Mouse (Mus musculus): ENCODE results near the gene Tada3. TPM values are rescaled to one million over a fixed set of nuclear protein-coding genes. Genes with fewer than 3 reads are reported as not detected.

Gene Tada3
- polyA plus RNA-seq, 1 experiment from 2014 or later = 42.2 TPM

GRCm38 (mm10) chr6:113386025-113386424, 8.3 kb upstream of the Tada3 start:
- Histone ChIP-seq H3K36me3 (ENCODE audit: control insufficient read depth, insufficient read depth, low read length) (peaks cover 100% of the 10 kb centered on the region), H3K4me2 (ENCODE audit: low read length) (no peak overlapping the region), H3K9ac (ENCODE audit: low read length) (no peak overlapping the region), H3K4me3 (ENCODE audit: control insufficient read depth in 1 of 2, insufficient read depth in 1 of 2, low read depth in 1 of 2, low read length in 2 of 2) (no peak overlapping the region), H3K9me3 (ENCODE audit: control insufficient read depth, low read length) (no peaks in the 10 kb centered on the region), H3K27ac (replicated peaks in 1 of 2; ENCODE audit: control insufficient read depth in 1 of 2, insufficient read depth in 1 of 2, low read depth in 2 of 2, low read length in 2 of 2) (no peak overlapping the region), H3K27me3 (ENCODE audit: control insufficient read depth, insufficient read depth, low read length) (no peaks in the 10 kb centered on the region), H3K4me1 (ENCODE audit: control insufficient read depth in 2 of 2, insufficient read depth in 2 of 2, low read length in 2 of 2) (no peaks in the 10 kb centered on the region)
- 84% methylated on average over 3 of the region's 3 CpGs for WGBS
- no peak for ATAC-seq (ENCODE audit: insufficient number of reproducible peaks, insufficient read depth, low FRiP score, low read depth)

DNA sequence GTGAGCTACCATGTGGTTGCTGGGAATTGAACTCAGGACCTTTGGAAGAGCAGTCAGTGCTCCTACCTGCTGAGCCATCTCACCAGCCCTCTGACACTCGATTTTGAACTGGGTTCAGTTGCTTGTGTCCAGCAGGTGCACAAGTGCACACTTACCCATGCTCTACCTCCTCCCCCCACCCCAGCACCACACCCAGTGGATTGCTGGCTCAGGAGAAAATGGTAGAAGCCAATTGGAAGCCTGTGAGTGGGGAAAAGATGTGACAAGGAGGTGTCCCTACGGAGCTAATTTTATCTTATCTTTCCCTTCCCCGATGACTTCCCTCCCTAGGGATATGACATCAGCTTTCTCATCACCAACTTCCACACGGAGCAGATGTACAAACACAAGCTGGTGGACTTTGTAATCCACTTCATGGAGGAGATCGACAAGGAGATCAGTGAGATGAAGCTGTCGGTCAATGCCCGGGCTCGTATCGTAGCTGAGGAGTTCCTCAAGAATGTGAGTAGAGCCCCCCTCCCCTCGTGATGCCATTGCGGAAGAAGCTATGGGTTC, 7.6 kb upstream of the Tada3 start:
- 57% methylated on average over 11 of the region's 11 CpGs for WGBS
- H3K36me3 ChIP-seq (ENCODE audit: control insufficient read depth, insufficient read depth, low read length) = peaks cover 100% of the 10 kb centered on the region
- no peaks in the 10 kb centered on the region for H3K9me3 ChIP-seq (ENCODE audit: control insufficient read depth, low read length)
- H3K4me1 ChIP-seq (ENCODE audit: control insufficient read depth in 2 of 2, insufficient read depth in 2 of 2, low read length in 2 of 2) = no peaks in the 10 kb centered on the region
- no peaks in the 10 kb centered on the region for H3K27me3 ChIP-seq (ENCODE audit: control insufficient read depth, insufficient read depth, low read length)
- ATAC-seq (ENCODE audit: insufficient number of reproducible peaks, insufficient read depth, low FRiP score, low read depth) = no peak
- no peak overlapping the region for H3K4me2 ChIP-seq (ENCODE audit: low read length)
- no peak overlapping the region for H3K9ac ChIP-seq (ENCODE audit: low read length)
- H3K27ac ChIP-seq (replicated peaks in 1 of 2; ENCODE audit: control insufficient read depth in 1 of 2, insufficient read depth in 1 of 2, low read depth in 2 of 2, low read length in 2 of 2) = no peak overlapping the region
- no peak overlapping the region for H3K4me3 ChIP-seq (ENCODE audit: control insufficient read depth in 1 of 2, insufficient read depth in 1 of 2, low read depth in 1 of 2, low read length in 2 of 2)

DNA sequence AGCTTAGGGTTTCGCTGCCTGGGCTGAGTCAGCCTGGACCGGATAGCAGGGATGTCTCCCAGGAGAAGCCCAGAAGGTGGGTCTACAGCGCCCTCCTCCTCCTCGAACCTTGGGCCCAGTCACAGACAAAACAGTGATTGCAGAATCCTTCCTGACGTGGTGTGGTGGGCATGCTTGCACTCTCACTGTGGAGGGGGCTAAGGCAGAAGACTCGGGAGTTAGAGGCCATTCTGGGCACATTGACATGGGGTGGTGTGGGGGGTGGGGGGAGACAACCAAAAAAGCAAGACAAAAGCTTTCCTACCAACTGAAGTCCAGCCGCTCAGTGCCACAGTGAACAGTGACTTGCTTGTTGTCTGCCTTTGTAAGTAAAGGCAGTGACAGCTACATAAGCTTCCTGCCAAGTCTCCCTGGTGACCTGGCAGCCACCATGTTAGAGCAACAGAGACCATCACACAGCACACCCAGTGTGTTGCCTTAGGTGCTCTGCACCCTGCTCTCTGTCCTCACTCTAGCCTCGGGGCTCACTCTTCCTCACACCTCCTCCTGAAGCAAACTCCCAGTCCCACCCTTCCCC, 6.8 kb upstream of the Tada3 start:
- ATAC-seq (ENCODE audit: insufficient number of reproducible peaks, insufficient read depth, low FRiP score, low read depth) = no peak
- WGBS = 94% methylated on average over 8 of the region's 8 CpGs

GRCm38 (mm10) chr6:113380480-113380879, 2.8 kb upstream of the Tada3 start:
- Histone ChIP-seq H3K9ac (ENCODE audit: low read length) (no peak overlapping the region), H3K4me2 (ENCODE audit: low read length) (no peak overlapping the region), H3K9me3 (ENCODE audit: control insufficient read depth, low read length) (no peaks in the 10 kb centered on the region), H3K4me3 (ENCODE audit: control insufficient read depth in 1 of 2, insufficient read depth in 1 of 2, low read depth in 1 of 2, low read length in 2 of 2) (no peak overlapping the region), H3K27ac (replicated peaks in 1 of 2; ENCODE audit: control insufficient read depth in 1 of 2, insufficient read depth in 1 of 2, low read depth in 2 of 2, low read length in 2 of 2) (no peak overlapping the region), H3K27me3 (ENCODE audit: control insufficient read depth, insufficient read depth, low read length) (no peaks in the 10 kb centered on the region), H3K4me1 (ENCODE audit: control insufficient read depth in 2 of 2, insufficient read depth in 2 of 2, low read length in 2 of 2) (peaks cover 2 to 18% of the 10 kb centered on the region in 2 experiments; a peak in 2 of 4 replicates), H3K36me3 (ENCODE audit: control insufficient read depth, insufficient read depth, low read length) (peaks cover 58% of the 10 kb centered on the region)
- no peak for ATAC-seq (ENCODE audit: insufficient number of reproducible peaks, insufficient read depth, low FRiP score, low read depth)
- 90% methylated on average over 11 of the region's 11 CpGs for WGBS

More for the DNA sequence above, 6.8 kb upstream of the Tada3 start:
- H3K27ac ChIP-seq (replicated peaks in 1 of 2; ENCODE audit: control insufficient read depth in 1 of 2, insufficient read depth in 1 of 2, low read depth in 2 of 2, low read length in 2 of 2) = no peak overlapping the region
- H3K4me1 ChIP-seq (ENCODE audit: control insufficient read depth in 2 of 2, insufficient read depth in 2 of 2, low read length in 2 of 2) = peaks cover 0 to 3% of the 10 kb centered on the region in 2 experiments; a peak in 1 of 4 replicates
- no peaks in the 10 kb centered on the region for H3K27me3 ChIP-seq (ENCODE audit: control insufficient read depth, insufficient read depth, low read length)
- no peak overlapping the region for H3K4me3 ChIP-seq (ENCODE audit: control insufficient read depth in 1 of 2, insufficient read depth in 1 of 2, low read depth in 1 of 2, low read length in 2 of 2)
- H3K4me2 ChIP-seq (ENCODE audit: low read length) = no peak overlapping the region
- H3K9ac ChIP-seq (ENCODE audit: low read length) = no peak overlapping the region
- no peaks in the 10 kb centered on the region for H3K9me3 ChIP-seq (ENCODE audit: control insufficient read depth, low read length)
- peaks cover 92% of the 10 kb centered on the region for H3K36me3 ChIP-seq (ENCODE audit: control insufficient read depth, insufficient read depth, low read length)

DNA sequence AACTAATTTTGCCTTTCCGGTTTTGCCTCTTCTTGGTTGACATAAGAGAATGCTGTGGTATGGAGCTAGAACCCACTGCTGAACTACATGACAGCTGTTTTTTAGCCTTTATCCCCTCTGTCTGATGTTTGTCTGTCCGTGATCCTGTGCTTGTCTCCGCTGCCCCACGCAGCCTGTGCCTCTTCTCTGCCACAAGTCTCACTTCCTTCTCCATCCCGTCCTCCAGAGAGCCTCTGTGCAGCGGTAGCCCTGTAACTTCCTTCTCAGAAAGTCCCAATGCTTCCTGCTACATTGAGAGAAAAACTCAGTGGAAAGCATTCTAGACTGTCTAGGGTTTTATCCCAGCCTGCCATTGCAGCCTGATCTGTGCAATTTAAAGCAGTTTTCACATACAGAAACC, 1.6 kb upstream of the Tada3 start:
- peaks cover 58% of the 10 kb centered on the region for H3K36me3 ChIP-seq (ENCODE audit: control insufficient read depth, insufficient read depth, low read length)
- WGBS = 72% methylated on average over 6 of the region's 6 CpGs

DNA sequence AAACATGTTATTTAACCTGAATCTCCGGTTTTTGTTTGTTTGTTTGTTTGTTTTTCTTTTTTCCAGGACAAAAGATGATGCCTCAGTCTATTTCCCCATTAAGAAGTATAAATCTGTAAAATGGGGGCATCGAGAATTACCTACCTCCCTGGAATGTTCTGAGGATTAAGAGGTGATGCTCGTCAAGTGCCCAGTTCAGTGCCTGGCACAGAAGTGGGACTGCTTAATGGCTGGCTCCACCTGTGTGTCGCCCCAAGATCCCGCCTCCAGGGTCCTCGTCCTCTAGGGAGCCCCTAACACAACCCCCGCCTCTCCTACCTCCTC, 549 bp downstream of the Tada3 start:
- 8% methylated on average over 7 of the region's 7 CpGs for WGBS
- H3K36me3 ChIP-seq (ENCODE audit: control insufficient read depth, insufficient read depth, low read length) = peaks cover 57% of the 10 kb centered on the region
- H3K4me1 ChIP-seq (ENCODE audit: control insufficient read depth in 2 of 2, insufficient read depth in 2 of 2, low read length in 2 of 2) = peaks cover 2 to 18% of the 10 kb centered on the region in 2 experiments; a peak in 2 of 4 replicates
- peak overlapping the region; percentile 95 to 96 for H3K27ac ChIP-seq (replicated peaks in 1 of 2; ENCODE audit: control insufficient read depth in 1 of 2, insufficient read depth in 1 of 2, low read depth in 2 of 2, low read length in 2 of 2)
- H3K27me3 ChIP-seq (ENCODE audit: control insufficient read depth, insufficient read depth, low read length) = no peaks in the 10 kb centered on the region
- no peak for ATAC-seq (ENCODE audit: insufficient number of reproducible peaks, insufficient read depth, low FRiP score, low read depth)
- H3K4me3 ChIP-seq (ENCODE audit: control insufficient read depth in 1 of 2, insufficient read depth in 1 of 2, low read depth in 1 of 2, low read length in 2 of 2) = peak overlapping the region; percentile 81 to 85
- H3K9me3 ChIP-seq (ENCODE audit: control insufficient read depth, low read length) = no peaks in the 10 kb centered on the region
- H3K9ac ChIP-seq (ENCODE audit: low read length) = peak overlapping the region; percentile 88
- H3K4me2 ChIP-seq (ENCODE audit: low read length) = peak overlapping the region; percentile 79

More for the DNA sequence above, 1.6 kb upstream of the Tada3 start:
- Histone ChIP-seq H3K9me3 (ENCODE audit: control insufficient read depth, low read length) (no peaks in the 10 kb centered on the region), H3K27me3 (ENCODE audit: control insufficient read depth, insufficient read depth, low read length) (no peaks in the 10 kb centered on the region), H3K9ac (ENCODE audit: low read length) (peak overlapping the region; percentile 88), H3K4me1 (ENCODE audit: control insufficient read depth in 2 of 2, insufficient read depth in 2 of 2, low read length in 2 of 2) (peaks cover 2 to 18% of the 10 kb centered on the region in 2 experiments; a peak in 2 of 4 replicates), H3K4me2 (ENCODE audit: low read length) (peak overlapping the region; percentile 79), H3K27ac (replicated peaks in 1 of 2; ENCODE audit: control insufficient read depth in 1 of 2, insufficient read depth in 1 of 2, low read depth in 2 of 2, low read length in 2 of 2) (no peak overlapping the region), H3K4me3 (ENCODE audit: control insufficient read depth in 1 of 2, insufficient read depth in 1 of 2, low read depth in 1 of 2, low read length in 2 of 2) (peak overlapping the region; percentile 6 to 85; a peak in 3 of 4 replicates)
- ATAC-seq (ENCODE audit: insufficient number of reproducible peaks, insufficient read depth, low FRiP score, low read depth) = no peak

DNA sequence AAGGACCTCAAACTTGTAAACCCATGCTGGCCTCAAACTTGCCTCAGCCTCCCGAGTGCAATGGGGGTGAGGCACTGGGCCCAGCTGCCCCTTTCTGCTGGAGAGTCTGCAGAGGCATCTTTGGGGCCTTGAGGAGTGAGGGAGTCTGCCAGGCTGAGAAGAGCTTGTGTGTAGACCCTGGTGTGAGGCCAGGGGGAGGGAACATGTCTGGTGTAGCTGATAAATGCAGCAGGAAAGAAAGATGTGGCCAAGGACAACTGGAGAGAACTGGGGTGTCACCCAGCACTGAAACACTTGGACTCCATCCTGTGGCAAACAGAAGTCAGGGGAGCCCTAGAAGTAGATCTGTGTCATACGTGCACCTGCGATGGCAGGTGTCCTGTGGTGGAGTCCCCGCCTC, 4.2 kb downstream of the Tada3 start:
- 97% methylated on average over 4 of the region's 4 CpGs for WGBS
- Histone ChIP-seq H3K36me3 (ENCODE audit: control insufficient read depth, insufficient read depth, low read length) (peaks cover 74% of the 10 kb centered on the region), H3K4me3 (ENCODE audit: control insufficient read depth in 1 of 2, insufficient read depth in 1 of 2, low read depth in 1 of 2, low read length in 2 of 2) (no peak overlapping the region), H3K4me2 (ENCODE audit: low read length) (no peak overlapping the region), H3K27ac (replicated peaks in 1 of 2; ENCODE audit: control insufficient read depth in 1 of 2, insufficient read depth in 1 of 2, low read depth in 2 of 2, low read length in 2 of 2) (no peak overlapping the region), H3K9me3 (ENCODE audit: control insufficient read depth, low read length) (no peaks in the 10 kb centered on the region), H3K9ac (ENCODE audit: low read length) (no peak overlapping the region), H3K4me1 (ENCODE audit: control insufficient read depth in 2 of 2, insufficient read depth in 2 of 2, low read length in 2 of 2) (peaks cover 0 to 6% of the 10 kb centered on the region in 2 experiments; a peak in 1 of 4 replicates), H3K27me3 (ENCODE audit: control insufficient read depth, insufficient read depth, low read length) (no peaks in the 10 kb centered on the region)
- ATAC-seq (ENCODE audit: insufficient number of reproducible peaks, insufficient read depth, low FRiP score, low read depth) = no peak

All from heart, embryonic 14.5 days (tissue).